Mouse (Mus musculus): ENCODE data around the gene Gm12169. TPM values are rescaled to one million over a fixed set of nuclear protein-coding genes. Genes with fewer than 3 reads are reported as not detected.
"Not testable (repeated sequence)": the region's sequence is repeated elsewhere in the genome, so short reads cannot be mapped to it uniquely, and the experiment has no call there.

Gene Gm12169
- polyA plus RNA-seq (2015; fragmentation: Nextera tagmentation; extraction: Ambion mirVana) = not detected in 2 replicates

DNA sequence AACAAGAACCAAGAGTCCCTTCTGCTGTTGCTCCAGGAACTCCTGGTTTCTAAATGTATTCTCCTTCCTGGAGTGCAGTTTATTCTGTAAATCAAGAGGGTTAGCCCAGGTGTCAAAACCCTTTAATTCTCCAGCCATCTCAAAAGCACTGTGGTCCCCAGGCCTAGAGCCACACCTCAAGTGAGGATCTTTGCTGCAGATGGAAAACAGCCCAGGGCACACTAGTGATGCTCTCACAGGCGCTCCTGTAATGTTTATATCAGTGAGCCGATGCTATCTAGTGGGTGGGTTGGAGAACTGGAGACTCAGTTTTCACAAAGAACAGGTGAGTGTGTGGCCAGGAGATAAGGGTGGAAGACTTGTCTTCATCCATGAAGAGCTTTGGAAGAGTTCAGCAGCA is at the start of gene Gm12169:
Gene Gm12169 (plus strand): TSS at position 301 of the 400 bp plus-strand sequence.
- no peaks in the 10 kb centered on the region for H3K27me3 ChIP-seq (replicated peaks)
- WGBS = 61% methylated on average over 2 of the region's 2 CpGs
- no peaks in the 10 kb centered on the region for H3K4me1 ChIP-seq (replicated peaks)
- H3K9ac ChIP-seq = no peak within 1 kb of the TSS
- no peaks in the 10 kb centered on the region for H3K36me3 ChIP-seq
- H3K27ac ChIP-seq = no peak within 1 kb of the TSS
- H3K4me2 ChIP-seq (replicated peaks) = no peak within 1 kb of the TSS
- no peaks in the 10 kb centered on the region for H3K9me3 ChIP-seq
- ATAC-seq = no peak
- H3K4me3 ChIP-seq (replicated peaks) = no peak within 1 kb of the TSS

GRCm38 (mm10) chr11:46474220-46474619 is 49.8 kb upstream of the Gm12169 start:
- H3K27ac ChIP-seq = no peak overlapping the region
- H3K9me3 ChIP-seq = no peaks in the 10 kb centered on the region
- no peak for ATAC-seq
- H3K27me3 ChIP-seq (replicated peaks) = no peaks in the 10 kb centered on the region
- H3K9ac ChIP-seq = no peak overlapping the region
- 86% methylated on average over 4 of the region's 4 CpGs for WGBS
- H3K4me2 ChIP-seq (replicated peaks) = no peak overlapping the region
- H3K4me3 ChIP-seq (replicated peaks) = no peak overlapping the region
- H3K4me1 ChIP-seq (replicated peaks) = no peaks in the 10 kb centered on the region
- no peaks in the 10 kb centered on the region for H3K36me3 ChIP-seq

DNA sequence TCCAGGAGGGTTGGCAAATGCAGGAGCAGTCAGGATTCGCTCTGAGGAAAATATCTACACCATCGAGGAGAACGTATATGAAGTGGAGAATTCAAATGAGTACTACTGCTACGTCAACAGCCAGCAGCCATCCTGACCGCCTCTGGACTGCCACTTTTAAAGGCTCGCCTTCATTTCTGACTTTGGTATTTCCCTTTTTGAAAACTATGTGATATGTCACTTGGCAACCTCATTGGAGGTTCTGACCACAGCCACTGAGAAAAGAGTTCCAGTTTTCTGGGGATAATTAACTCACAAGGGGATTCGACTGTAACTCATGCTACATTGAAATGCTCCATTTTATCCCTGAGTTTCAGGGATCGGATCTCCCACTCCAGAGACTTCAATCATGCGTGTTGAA is 44.7 kb upstream of the Gm12169 start:
- Histone ChIP-seq H3K9ac (no peak overlapping the region), H3K4me3 (replicated peaks) (no peak overlapping the region)
- WGBS = 88% methylated on average over 9 of the region's 9 CpGs

DNA sequence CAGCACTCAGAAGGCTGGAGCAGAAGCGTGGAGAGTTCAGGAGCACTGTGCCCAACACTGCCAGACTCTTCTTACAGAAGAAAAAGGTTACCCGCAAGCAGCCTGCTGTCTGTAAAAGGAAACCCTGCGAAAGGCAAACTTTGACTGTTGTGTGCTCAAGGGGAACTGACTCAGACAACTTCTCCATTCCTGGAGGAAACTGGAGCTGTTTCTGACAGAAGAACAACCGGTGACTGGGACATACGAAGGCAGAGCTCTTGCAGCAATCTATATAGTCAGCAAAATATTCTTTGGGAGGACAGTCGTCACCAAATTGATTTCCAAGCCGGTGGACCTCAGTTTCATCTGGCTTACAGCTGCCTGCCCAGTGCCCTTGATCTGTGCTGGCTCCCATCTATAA is 43.5 kb upstream of the Gm12169 start:
- Histone ChIP-seq H3K27ac (no peak overlapping the region), H3K9me3 (no peaks in the 10 kb centered on the region), H3K36me3 (no peaks in the 10 kb centered on the region), H3K4me2 (replicated peaks) (no peak overlapping the region), H3K4me3 (replicated peaks) (no peak overlapping the region), H3K27me3 (replicated peaks) (no peaks in the 10 kb centered on the region), H3K4me1 (replicated peaks) (no peaks in the 10 kb centered on the region), H3K9ac (no peak overlapping the region)
- WGBS = 72% methylated on average over 7 of the region's 7 CpGs
- ATAC-seq = no peak

More for the DNA sequence above, 44.7 kb upstream of the Gm12169 start:
- Histone ChIP-seq H3K4me1 (replicated peaks) (no peaks in the 10 kb centered on the region), H3K9me3 (no peaks in the 10 kb centered on the region), H3K27ac (no peak overlapping the region), H3K4me2 (replicated peaks) (no peak overlapping the region), H3K27me3 (replicated peaks) (no peaks in the 10 kb centered on the region), H3K36me3 (no peaks in the 10 kb centered on the region)
- ATAC-seq = no peak

DNA sequence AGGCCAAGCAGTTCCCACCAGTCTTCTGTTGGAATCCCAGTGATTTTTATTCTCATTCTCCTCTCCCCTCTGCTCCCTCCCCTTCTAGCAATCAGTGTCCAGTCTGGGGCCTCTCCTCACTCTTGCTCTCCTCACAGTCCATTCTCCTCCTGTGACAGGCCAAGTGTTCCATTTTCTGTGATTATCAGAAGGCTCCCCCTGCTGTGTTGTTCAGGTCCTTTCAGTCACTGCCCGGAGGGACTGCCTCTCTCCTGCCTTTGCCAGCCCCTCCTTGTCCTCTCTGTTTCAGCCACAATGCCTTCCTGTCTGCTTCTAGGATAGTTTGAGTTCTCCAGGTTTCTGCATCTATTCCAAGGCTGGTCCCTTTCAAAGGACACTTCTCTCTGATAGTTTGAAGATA is 35.8 kb upstream of the Gm12169 start:
- WGBS = 19% methylated on average over 1 of the region's 1 CpGs
- Histone ChIP-seq H3K4me2 (replicated peaks) (no peak overlapping the region), H3K9me3 (no peaks in the 10 kb centered on the region), H3K36me3 (no peaks in the 10 kb centered on the region), H3K27ac (no peak overlapping the region), H3K4me1 (replicated peaks) (no peaks in the 10 kb centered on the region), H3K4me3 (replicated peaks) (no peak overlapping the region), H3K9ac (no peak overlapping the region), H3K27me3 (replicated peaks) (no peaks in the 10 kb centered on the region)
- no peak for ATAC-seq

- Histone ChIP-seq H3K4me3 (replicated peaks) (no peak overlapping the region), H3K27ac (no peak overlapping the region), H3K9me3 (no peaks in the 10 kb centered on the region), H3K9ac (no peak overlapping the region), H3K27me3 (replicated peaks) (no peaks in the 10 kb centered on the region), H3K4me2 (replicated peaks) (no peak overlapping the region), H3K36me3 (no peaks in the 10 kb centered on the region), H3K4me1 (replicated peaks) (no peaks in the 10 kb centered on the region)
- no peak for ATAC-seq
- 81% methylated on average over 2 of the region's 2 CpGs for WGBS
These were observed 35.4 kb upstream of the Gm12169 start for GRCm38 (mm10) chr11:46488650-46489049.

GRCm38 (mm10) chr11:46507146-46507545 is 16.9 kb upstream of the Gm12169 start:
- H3K27me3 ChIP-seq (replicated peaks) = no peaks in the 10 kb centered on the region
- ATAC-seq = no peak
- H3K4me3 ChIP-seq (replicated peaks) = no peak overlapping the region
- no peak overlapping the region for H3K27ac ChIP-seq
- no peaks in the 10 kb centered on the region for H3K9me3 ChIP-seq
- no peak overlapping the region for H3K9ac ChIP-seq
- no peak overlapping the region for H3K4me2 ChIP-seq (replicated peaks)
- 62% methylated on average over 3 of the region's 3 CpGs for WGBS
- no peaks in the 10 kb centered on the region for H3K36me3 ChIP-seq
- no peaks in the 10 kb centered on the region for H3K4me1 ChIP-seq (replicated peaks)

- H3K9ac ChIP-seq = no peak overlapping the region
- no peak overlapping the region for H3K4me3 ChIP-seq (replicated peaks)
- no peak for ATAC-seq
- H3K36me3 ChIP-seq = no peaks in the 10 kb centered on the region
- WGBS = 93% methylated on average over 5 of the region's 5 CpGs
- no peaks in the 10 kb centered on the region for H3K9me3 ChIP-seq
- H3K27me3 ChIP-seq (replicated peaks) = no peaks in the 10 kb centered on the region
- no peak overlapping the region for H3K4me2 ChIP-seq (replicated peaks)
- H3K27ac ChIP-seq = no peak overlapping the region
- no peaks in the 10 kb centered on the region for H3K4me1 ChIP-seq (replicated peaks)
These were observed 14.1 kb upstream of the Gm12169 start for GRCm38 (mm10) chr11:46509900-46510299.

DNA sequence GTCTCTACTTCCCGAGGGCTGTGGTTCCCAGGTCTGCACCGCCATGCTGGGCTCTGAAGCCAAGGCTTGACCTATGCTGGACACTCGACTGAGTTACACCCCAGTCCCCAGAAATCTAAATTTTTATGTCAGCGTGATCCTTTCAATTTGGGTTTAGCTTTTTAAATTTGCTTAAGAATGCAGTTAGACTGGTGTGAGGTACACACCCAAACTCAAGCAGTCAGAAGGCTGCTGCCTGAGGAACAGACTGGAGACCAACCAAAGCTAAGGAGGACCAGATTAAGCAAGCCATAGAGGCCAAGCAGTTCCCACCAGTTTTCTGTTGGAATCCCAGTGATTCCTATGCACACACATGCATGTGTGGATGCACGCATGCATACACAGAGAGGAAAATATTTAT is 2.7 kb upstream of the Gm12169 start:
- not testable (repeated sequence) for H3K9ac ChIP-seq; H3K27me3 ChIP-seq (replicated peaks); H3K9me3 ChIP-seq; H3K36me3 ChIP-seq; H3K4me2 ChIP-seq (replicated peaks); H3K4me3 ChIP-seq (replicated peaks); H3K4me1 ChIP-seq (replicated peaks); H3K27ac ChIP-seq; ATAC-seq
- 78% methylated on average over 5 of the region's 5 CpGs for WGBS

DNA sequence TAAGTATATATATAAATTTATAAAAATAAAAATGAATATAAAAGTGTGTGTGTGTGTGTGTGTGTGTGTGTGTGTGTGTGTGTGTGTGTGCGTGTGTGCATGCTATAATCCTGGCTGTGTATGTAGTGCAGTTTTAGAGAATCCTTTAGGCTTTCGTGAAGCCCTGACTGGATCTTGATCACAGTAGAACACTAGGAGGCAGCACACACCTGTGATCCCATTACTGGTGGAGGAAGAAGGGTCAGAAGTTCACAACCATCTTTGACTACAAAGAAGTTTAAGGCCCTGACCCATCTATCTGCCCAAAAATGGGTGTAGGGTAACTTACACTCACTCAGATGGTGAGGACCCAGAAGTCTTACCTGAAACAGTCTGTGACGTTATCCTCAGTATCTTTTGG is 1.3 kb upstream of the Gm12169 start:
- Histone ChIP-seq H3K4me2 (replicated peaks) (no peak overlapping the region), H3K9ac (no peak overlapping the region), H3K4me1 (replicated peaks) (no peaks in the 10 kb centered on the region), H3K27ac (no peak overlapping the region), H3K36me3 (no peaks in the 10 kb centered on the region), H3K27me3 (replicated peaks) (no peaks in the 10 kb centered on the region), H3K4me3 (replicated peaks) (no peak overlapping the region), H3K9me3 (no peaks in the 10 kb centered on the region)
- 72% methylated on average over 3 of the region's 3 CpGs for WGBS
- no peak for ATAC-seq

GRCm38 (mm10) chr11:46530149-46530548 is 6.1 kb downstream of the Gm12169 start:
- Histone ChIP-seq H3K4me2 (replicated peaks) (no peak overlapping the region), H3K27ac (no peak overlapping the region), H3K4me3 (replicated peaks) (no peak overlapping the region), H3K36me3 (no peaks in the 10 kb centered on the region), H3K27me3 (replicated peaks) (no peaks in the 10 kb centered on the region), H3K9me3 (no peaks in the 10 kb centered on the region), H3K9ac (no peak overlapping the region), H3K4me1 (replicated peaks) (no peaks in the 10 kb centered on the region)
- WGBS = 68% methylated on average over 4 of the region's 4 CpGs
- no peak for ATAC-seq

DNA sequence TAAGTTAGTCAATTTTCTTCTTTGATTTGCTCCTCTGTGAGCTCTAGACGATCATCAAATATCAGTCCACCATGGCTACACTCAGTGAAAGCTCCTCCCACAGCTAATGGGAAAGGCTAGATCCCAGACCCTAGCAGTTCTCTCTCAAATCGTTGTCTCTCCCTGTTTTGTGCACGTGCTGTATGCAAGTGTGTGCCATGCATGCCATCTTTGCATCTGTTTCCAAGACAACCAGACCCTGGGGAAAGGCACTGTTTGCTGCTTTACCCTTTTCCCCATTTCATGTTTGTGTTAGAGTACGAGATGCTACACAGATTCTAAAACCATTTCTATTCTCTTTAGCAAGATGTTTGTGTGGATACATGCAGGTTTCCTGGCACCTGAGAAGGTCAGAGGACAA is 13.0 kb downstream of the Gm12169 start:
- 81% methylated on average over 4 of the region's 4 CpGs for WGBS
- no peak overlapping the region for H3K9ac ChIP-seq
- H3K4me1 ChIP-seq (replicated peaks) = no peaks in the 10 kb centered on the region
- H3K4me3 ChIP-seq (replicated peaks) = no peak overlapping the region
- ATAC-seq = no peak
- H3K27ac ChIP-seq = no peak overlapping the region
- H3K27me3 ChIP-seq (replicated peaks) = no peaks in the 10 kb centered on the region
- H3K9me3 ChIP-seq = no peaks in the 10 kb centered on the region
- H3K4me2 ChIP-seq (replicated peaks) = no peak overlapping the region
- H3K36me3 ChIP-seq = no peaks in the 10 kb centered on the region

DNA sequence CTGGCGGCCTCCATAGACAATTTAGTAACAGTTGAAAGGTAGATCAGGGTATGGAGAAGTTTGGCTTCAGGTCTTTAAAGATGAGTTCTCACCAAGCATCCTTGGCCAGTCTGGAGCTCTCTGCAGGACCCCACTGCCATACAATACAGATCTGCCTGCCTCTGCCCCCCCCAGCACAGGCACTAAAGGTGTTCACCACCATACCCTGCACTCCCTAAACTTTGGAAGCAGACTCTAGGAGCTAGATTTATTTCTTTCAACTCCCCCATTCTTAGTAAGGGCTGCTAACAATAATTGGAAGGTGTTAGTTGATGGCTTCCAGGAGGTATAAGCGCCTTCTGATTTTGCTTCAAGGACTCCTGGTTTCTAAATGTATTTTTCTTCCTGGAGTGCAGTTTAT is 19.5 kb downstream of the Gm12169 start:
- Histone ChIP-seq H3K27ac (no peak overlapping the region), H3K4me2 (replicated peaks) (no peak overlapping the region), H3K4me1 (replicated peaks) (no peaks in the 10 kb centered on the region), H3K4me3 (replicated peaks) (no peak overlapping the region), H3K36me3 (no peaks in the 10 kb centered on the region), H3K9ac (no peak overlapping the region), H3K9me3 (no peaks in the 10 kb centered on the region), H3K27me3 (replicated peaks) (no peaks in the 10 kb centered on the region)
- WGBS = 88% methylated on average over 2 of the region's 2 CpGs
- ATAC-seq = no peak

GRCm38 (mm10) chr11:46549721-46550120 is 25.7 kb downstream of the Gm12169 start:
- Histone ChIP-seq H3K4me3 (replicated peaks) (no peak overlapping the region), H3K4me2 (replicated peaks) (no peak overlapping the region), H3K9ac (no peak overlapping the region), H3K9me3 (no peaks in the 10 kb centered on the region), H3K27me3 (replicated peaks) (no peaks in the 10 kb centered on the region), H3K4me1 (replicated peaks) (no peaks in the 10 kb centered on the region), H3K36me3 (no peaks in the 10 kb centered on the region), H3K27ac (no peak overlapping the region)
- ATAC-seq = no peak
- 74% methylated on average over 4 of the region's 4 CpGs for WGBS

Data from intestine, embryonic 15.5 days (tissue).